Mouse (Mus musculus) stomach, embryonic 15.5 days (tissue): ENCODE measurements around the gene Ctse. TPM values are rescaled to one million over a fixed set of nuclear protein-coding genes. Genes with fewer than 3 reads are reported as not detected.

Experiments
- ATAC-seq: fragments of 200-750 bp; cut with Nextera tagmentation; 2 replicates; pipeline ENCODE4 v1.8.0; 2017; ENCODE audit warnings: low read depth, moderate number of reproducible peaks, moderate TSS enrichment; ENCODE audit not compliant: insufficient read depth, low FRiP score
- H3K27ac ChIP-seq: fragments of 300-500 bp; sonication (generic); 2 replicates; pipeline ENCODE4 v1.5.1; 2015; ENCODE audit warnings: mild to moderate bottlenecking, inconsistent platforms
- H3K27me3 ChIP-seq: fragments of 300-500 bp; sonication (generic); replicated peaks from 2 replicates; pipeline ENCODE4 v1.6.1; 2015; ENCODE audit warnings: inconsistent platforms
- H3K36me3 ChIP-seq: fragments of 300-500 bp; sonication (generic); 2 replicates; pipeline ENCODE4 v1.6.1; 2015; ENCODE audit warnings: inconsistent platforms
- H3K4me1 ChIP-seq: fragments of 300-500 bp; sonication (generic); 2 replicates; pipeline ENCODE4 v1.6.1; 2015; ENCODE audit warnings: inconsistent platforms
- H3K4me2 ChIP-seq: fragments of 300-500 bp; sonication (generic); 2 replicates; pipeline ENCODE4 v1.6.1; 2015; ENCODE audit warnings: mild to moderate bottlenecking, inconsistent platforms
- H3K4me3 ChIP-seq: fragments of 300-500 bp; sonication (generic); replicated peaks from 2 replicates; pipeline ENCODE4 v1.5.1; 2015; ENCODE audit warnings: inconsistent platforms
- H3K9ac ChIP-seq: fragments of 300-500 bp; sonication (generic); 2 replicates; pipeline ENCODE4 v1.6.1; 2015; ENCODE audit warnings: inconsistent platforms
- H3K9me3 ChIP-seq: fragments of 300-500 bp; sonication (generic); 2 replicates; pipeline ENCODE4 v1.6.1; 2016; ENCODE audit warnings: inconsistent platforms
- WGBS: fragments of 180-500 bp; shearing (Covaris S2); methylation state at CpG from one replicate; pipeline ENCODE4 v1.1.7; 2015; 5-methylcytosine and 5-hydroxymethylcytosine counted together
- polyA plus RNA-seq: library from polyadenylated mRNA; unstranded; fragments of >200 nt; fragmentation: Nextera tagmentation; extraction: Ambion mirVana; gene quantifications from 2 replicates; pipeline ENCODE4 v1.2.1, GENCODE M21; 2015

Gene Ctse
- polyA plus RNA-seq, 1 experiment from 2014 or later = 66.8 TPM

DNA sequence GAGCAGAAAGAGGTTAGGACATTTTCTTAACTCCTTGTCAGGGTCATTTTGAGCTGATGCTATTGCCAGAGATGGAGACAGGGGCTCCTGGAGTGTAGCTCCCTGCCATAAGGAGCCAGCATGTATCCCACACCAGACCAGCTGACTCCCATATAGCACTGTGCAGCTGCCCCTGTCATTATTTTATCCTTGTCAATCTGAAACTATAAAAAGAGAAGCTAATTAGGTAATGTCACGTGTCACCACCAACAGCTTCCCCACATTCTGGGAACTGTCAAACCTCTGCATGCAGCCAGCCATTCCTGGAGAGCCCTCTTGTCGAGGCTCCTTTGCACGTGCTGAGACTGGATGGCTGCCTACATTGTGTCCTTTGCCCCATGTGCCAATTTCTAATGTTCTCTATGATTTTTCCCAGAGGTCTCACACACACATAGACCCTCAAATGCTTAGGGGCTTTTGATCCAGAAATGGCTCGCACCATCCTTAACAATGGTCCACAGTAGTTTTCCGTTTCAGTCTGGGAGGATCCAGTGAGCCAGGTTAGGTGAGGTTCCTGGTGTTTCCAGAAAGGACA, 21.5 kb downstream of the Ctse start:
- no peaks in the 10 kb centered on the region for H3K9me3 ChIP-seq
- no peak overlapping the region for H3K4me3 ChIP-seq
- H3K27me3 ChIP-seq = no peaks in the 10 kb centered on the region
- WGBS = 69% methylated on average over 5 of the region's 5 CpGs
- no peak for ATAC-seq
- H3K9ac ChIP-seq = no peak overlapping the region
- H3K27ac ChIP-seq = no peak overlapping the region
- H3K4me2 ChIP-seq = no peak overlapping the region
- no peaks in the 10 kb centered on the region for H3K36me3 ChIP-seq
- H3K4me1 ChIP-seq = no peaks in the 10 kb centered on the region

DNA sequence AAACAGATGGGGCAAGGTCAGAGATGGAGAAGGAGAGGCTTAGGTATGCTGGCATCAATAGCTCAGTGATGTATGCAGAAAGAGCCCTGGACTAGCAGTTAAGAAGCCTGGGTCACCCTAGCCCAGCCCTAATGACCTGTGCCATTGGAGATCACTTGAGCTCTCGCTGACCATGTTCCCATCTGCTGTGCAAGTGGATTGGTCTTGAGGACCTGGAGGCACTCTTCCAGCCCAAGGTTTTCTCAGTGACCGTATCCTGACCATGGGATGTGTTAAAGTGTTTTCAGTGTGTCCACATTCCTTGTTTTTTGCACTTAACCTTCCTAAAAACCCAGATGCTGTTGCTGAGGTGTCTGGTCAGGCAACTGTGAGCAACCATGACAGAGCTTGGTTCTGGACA, 22.2 kb downstream of the Ctse start:
- H3K9me3 ChIP-seq = no peaks in the 10 kb centered on the region
- H3K36me3 ChIP-seq = no peaks in the 10 kb centered on the region
- H3K4me1 ChIP-seq = no peaks in the 10 kb centered on the region
- no peaks in the 10 kb centered on the region for H3K27me3 ChIP-seq
- 80% methylated on average over 2 of the region's 2 CpGs for WGBS
- H3K9ac ChIP-seq = no peak overlapping the region
- no peak overlapping the region for H3K27ac ChIP-seq
- no peak overlapping the region for H3K4me2 ChIP-seq
- no peak overlapping the region for H3K4me3 ChIP-seq
- ATAC-seq = no peak

DNA sequence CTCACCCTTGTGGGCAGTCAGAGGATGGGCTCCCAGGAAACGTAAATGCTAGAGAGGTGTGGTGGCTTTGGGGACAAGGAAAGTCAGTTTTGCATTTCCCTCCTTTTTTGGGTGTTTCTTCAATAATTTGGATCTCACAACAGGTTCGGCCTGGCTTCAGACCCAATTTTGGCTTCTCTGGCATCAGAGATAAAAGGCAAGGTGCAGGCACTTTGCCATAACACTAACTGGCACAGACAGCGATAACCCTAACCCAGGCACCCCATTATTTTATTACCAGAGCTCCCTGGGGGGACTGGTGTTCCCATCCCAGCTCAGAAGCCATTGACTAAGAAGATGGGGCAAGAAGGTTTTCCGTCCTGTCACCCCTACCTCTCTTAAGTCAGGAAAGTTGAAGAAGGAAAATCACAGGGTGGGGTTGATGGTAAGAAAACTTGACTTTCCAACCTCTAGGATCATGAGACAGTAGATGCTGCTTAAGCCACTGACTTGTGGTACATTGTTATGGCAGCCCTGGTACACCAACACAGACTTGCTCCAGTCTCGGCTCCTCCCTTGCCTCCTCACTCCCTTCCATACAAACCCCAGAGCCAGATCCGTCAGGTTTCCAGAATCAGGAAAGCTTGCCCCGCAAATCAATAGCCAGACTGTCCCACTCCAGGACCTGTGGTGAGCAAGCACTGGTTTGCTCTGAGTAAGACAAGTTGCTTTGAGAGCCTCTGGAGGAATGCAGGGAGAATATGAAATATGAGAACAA, 22.8 kb downstream of the Ctse start:
- H3K36me3 ChIP-seq = no peaks in the 10 kb centered on the region
- no peak overlapping the region for H3K4me3 ChIP-seq
- no peak overlapping the region; the same call in 1 of the 2 replicates for H3K27ac ChIP-seq
- H3K9ac ChIP-seq = no peak overlapping the region
- no peaks in the 10 kb centered on the region for H3K4me1 ChIP-seq
- ATAC-seq = no peak
- WGBS = 71% methylated on average over 7 of the region's 7 CpGs
- H3K27me3 ChIP-seq = no peaks in the 10 kb centered on the region
- no peaks in the 10 kb centered on the region for H3K9me3 ChIP-seq
- H3K4me2 ChIP-seq = no peak overlapping the region

DNA sequence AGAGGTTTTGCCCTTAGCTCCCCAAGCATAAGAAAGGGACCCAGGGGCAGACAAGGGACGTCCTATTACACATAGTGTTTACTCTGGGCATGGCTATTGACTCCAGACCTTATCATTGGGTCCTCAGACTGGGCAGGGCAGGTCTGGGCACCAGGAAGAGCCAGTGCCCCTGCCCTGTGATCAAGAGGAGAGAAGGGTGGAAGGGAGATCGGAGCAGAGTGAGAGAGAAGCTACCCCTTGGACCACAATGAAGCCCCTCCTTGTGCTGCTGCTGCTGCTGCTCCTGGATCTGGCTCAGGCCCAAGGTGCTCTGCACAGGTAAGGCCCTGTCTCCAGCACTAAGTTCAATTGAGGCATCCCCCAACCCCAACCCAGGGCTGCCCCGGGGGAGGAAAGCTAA, 23.6 kb downstream of the Ctse start:
- H3K27me3 ChIP-seq = no peaks in the 10 kb centered on the region
- 0 out of 2 replicates have a peak overlapping the region, but pooled peaks have one; percentile 5 for H3K4me2 ChIP-seq
- no peak overlapping the region for H3K9ac ChIP-seq
- 48% methylated on average over 3 of the region's 3 CpGs for WGBS
- H3K9me3 ChIP-seq = no peaks in the 10 kb centered on the region
- no peaks in the 10 kb centered on the region for H3K36me3 ChIP-seq
- peak overlapping the region; percentile 10 for H3K4me3 ChIP-seq
- no peak overlapping the region for H3K27ac ChIP-seq
- peak; percentile 85 for ATAC-seq
- no peaks in the 10 kb centered on the region for H3K4me1 ChIP-seq

DNA sequence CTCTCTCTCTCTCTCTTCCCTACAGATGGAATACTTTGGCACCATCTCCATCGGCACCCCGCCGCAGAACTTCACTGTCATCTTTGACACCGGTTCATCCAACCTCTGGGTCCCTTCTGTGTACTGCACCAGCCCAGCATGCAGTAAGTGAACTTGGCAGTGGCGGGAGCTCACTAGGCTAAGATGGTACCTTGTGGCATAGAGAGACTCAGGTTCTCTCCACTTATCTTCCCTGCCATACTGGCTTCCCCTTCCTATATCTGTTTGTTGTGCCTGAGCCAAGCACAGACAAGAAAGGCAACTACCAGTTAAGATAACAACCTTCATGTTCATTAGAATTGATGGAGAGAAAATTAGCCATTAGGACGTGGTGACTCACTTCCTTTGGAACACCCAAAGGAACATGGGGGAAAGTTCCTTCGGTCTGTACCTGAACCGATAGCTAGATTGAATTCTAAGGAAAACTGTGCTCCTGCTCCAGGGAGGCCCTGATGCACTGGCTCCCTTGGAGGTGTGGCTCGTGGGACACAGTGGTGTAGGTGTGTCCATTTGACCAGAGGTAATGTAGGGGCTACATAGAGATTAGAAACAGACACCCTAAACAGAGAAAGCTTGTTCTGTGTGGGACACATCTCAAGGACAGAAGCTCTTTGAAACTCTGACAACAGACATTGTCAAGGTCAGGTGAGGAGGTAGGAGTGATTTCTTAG, 25.3 kb downstream of the Ctse start:
- H3K9ac ChIP-seq = no peak overlapping the region

DNA sequence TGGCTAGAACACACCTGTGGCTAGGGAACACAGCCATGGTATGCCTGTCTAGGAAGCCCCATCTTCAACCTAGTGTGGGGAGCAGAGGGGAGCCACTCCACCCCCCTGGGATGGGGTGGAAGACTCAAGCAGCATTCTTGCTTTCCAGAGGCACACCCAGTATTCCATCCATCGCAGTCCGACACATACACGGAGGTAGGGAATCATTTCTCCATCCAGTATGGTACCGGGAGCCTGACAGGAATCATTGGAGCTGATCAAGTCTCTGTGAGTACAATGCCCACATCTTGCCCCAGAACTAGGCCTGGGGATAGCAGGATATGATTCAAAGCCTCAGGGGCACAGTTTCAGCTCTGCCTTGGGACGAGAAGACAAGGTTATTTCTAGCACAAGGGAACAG, 26.0 kb downstream of the Ctse start:
- Histone ChIP-seq H3K4me3 (no peak overlapping the region), H3K27ac (no peak overlapping the region), H3K9ac (no peak overlapping the region), H3K4me2 (no peak overlapping the region), H3K36me3 (no peaks in the 10 kb centered on the region), H3K27me3 (no peaks in the 10 kb centered on the region), H3K4me1 (no peaks in the 10 kb centered on the region), H3K9me3 (no peaks in the 10 kb centered on the region)
- 86% methylated on average over 5 of the region's 5 CpGs for WGBS
- no peak for ATAC-seq

More for the DNA sequence above, 25.3 kb downstream of the Ctse start:
- 80% methylated on average over 9 of the region's 9 CpGs for WGBS
- H3K27me3 ChIP-seq = no peaks in the 10 kb centered on the region
- H3K4me2 ChIP-seq = no peak overlapping the region
- no peaks in the 10 kb centered on the region for H3K9me3 ChIP-seq
- H3K36me3 ChIP-seq = no peaks in the 10 kb centered on the region
- no peaks in the 10 kb centered on the region for H3K4me1 ChIP-seq
- no peak overlapping the region for H3K27ac ChIP-seq
- ATAC-seq = no peak
- no peak overlapping the region for H3K4me3 ChIP-seq

DNA sequence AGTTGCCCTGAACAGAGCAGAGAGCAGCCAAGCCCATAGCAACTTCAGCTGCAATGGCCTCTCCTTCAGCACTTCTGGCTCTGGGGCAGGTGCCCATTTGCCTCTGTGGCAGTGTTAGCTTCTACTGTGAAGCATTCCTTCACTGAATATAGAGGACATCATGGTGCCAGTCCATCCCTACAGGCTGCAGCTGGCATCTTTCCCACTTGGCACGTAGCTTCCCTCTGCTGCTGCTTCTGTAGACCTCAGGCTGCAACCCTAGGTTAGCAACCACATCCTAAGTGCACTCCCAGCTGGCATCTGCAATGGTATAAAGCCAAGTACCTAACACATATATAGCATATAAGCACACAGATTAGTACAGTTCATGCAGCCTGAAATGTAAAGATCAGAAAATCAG, 27.8 kb downstream of the Ctse start:
- Histone ChIP-seq H3K27ac (no peak overlapping the region), H3K4me1 (no peaks in the 10 kb centered on the region), H3K4me3 (no peak overlapping the region), H3K9ac (no peak overlapping the region), H3K4me2 (no peak overlapping the region), H3K9me3 (no peaks in the 10 kb centered on the region), H3K27me3 (no peaks in the 10 kb centered on the region), H3K36me3 (no peaks in the 10 kb centered on the region)
- WGBS = 73% methylated on average over 1 of the region's 1 CpGs
- no peak for ATAC-seq

DNA sequence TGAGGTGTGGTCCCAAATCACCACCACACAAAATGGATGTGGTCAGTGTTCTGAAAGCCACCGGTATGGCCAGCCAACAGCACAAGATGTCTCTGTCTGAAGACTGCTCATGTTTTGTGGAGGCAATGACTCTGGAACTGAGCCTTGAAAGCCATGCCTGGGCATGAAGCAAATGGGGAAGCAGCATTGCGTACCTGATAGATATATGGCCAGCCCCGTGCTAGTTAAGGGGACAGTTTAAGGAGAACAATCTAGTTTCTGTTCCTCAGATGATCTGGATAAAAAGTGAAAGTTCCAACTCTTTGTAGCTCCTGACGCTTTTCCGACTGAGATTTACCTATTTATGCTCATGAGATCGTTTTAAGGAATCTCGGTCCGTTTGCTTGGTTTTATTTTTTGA, 33.0 kb downstream of the Ctse start:
- Histone ChIP-seq H3K4me3 (no peak overlapping the region), H3K4me2 (no peak overlapping the region), H3K4me1 (no peaks in the 10 kb centered on the region), H3K36me3 (no peaks in the 10 kb centered on the region), H3K9me3 (no peaks in the 10 kb centered on the region), H3K9ac (no peak overlapping the region), H3K27ac (no peak overlapping the region), H3K27me3 (no peaks in the 10 kb centered on the region)
- 90% methylated on average over 8 of the region's 8 CpGs for WGBS
- ATAC-seq = no peak

DNA sequence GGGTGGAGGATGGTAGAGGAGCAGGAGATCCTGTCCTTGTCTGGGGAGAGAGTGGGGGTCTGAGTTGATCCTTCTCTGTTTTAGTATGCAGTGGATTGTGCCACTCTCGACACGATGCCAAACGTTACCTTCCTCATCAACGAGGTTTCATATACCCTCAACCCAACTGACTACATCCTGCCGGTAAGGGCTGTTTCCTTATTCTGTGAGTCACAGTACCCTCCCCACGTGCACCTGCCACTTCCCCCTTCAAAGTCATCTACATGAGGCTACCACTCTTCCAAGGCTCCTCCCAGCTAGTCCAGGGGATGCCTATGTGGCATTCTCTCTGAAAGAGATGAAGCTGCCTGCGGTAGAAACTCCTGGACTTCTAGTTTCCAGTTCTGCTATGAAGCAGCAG, 34.3 kb downstream of the Ctse start:
- H3K9ac ChIP-seq = no peak overlapping the region
- no peaks in the 10 kb centered on the region for H3K27me3 ChIP-seq
- no peaks in the 10 kb centered on the region for H3K4me1 ChIP-seq
- H3K4me2 ChIP-seq = no peak overlapping the region
- no peaks in the 10 kb centered on the region for H3K9me3 ChIP-seq
- ATAC-seq = no peak
- H3K4me3 ChIP-seq = no peak overlapping the region
- 64% methylated on average over 7 of the region's 7 CpGs for WGBS
- no peaks in the 10 kb centered on the region for H3K36me3 ChIP-seq
- H3K27ac ChIP-seq = no peak overlapping the region

DNA sequence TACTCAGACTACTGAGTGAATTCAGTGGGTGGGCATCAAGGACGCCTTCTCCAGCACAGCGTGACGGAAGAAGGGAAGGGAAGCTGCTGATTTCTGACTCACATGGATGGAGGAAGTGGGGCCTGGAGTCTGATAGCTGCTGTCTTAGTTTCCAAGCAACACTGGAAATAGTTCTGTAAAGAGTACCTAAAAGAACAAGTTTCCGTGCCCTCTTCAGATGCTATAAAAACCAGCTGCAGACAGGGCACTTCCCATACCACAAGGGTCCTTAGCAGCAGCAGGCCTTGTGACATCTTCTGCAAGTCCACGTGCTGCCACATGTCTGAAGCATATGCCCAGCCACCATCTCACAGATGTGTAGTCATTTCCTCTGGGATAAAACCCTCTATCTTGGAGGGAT, 41.5 kb downstream of the Ctse start:
- H3K36me3 ChIP-seq = no peaks in the 10 kb centered on the region
- no peak overlapping the region for H3K27ac ChIP-seq
- no peaks in the 10 kb centered on the region for H3K4me1 ChIP-seq
- WGBS = 74% methylated on average over 5 of the region's 5 CpGs
- H3K9me3 ChIP-seq = no peaks in the 10 kb centered on the region
- no peaks in the 10 kb centered on the region for H3K27me3 ChIP-seq
- no peak overlapping the region for H3K9ac ChIP-seq
- H3K4me2 ChIP-seq = no peak overlapping the region
- ATAC-seq = no peak
- H3K4me3 ChIP-seq = no peak overlapping the region

DNA sequence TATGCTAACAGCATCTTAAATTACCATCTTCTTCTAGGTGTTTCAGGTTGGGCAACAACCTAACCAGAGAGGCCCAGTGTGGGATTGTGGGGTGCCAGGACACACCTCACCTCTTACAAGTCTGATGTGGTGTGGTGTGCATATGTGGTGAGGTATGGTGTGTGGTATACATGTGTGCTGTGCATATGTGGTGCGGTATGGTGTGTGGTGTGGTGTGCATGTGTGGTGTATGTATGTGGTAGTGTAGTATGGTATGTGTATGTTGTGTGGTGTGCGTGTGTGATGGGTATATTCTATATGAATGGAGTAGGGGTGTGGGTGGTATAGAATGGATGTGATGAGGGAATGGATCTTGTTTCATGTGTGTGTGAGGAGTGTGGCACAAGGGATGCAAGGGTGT, 49.6 kb downstream of the Ctse start:
- H3K36me3 ChIP-seq = no peaks in the 10 kb centered on the region
- 91% methylated on average over 2 of the region's 2 CpGs for WGBS
- no peak for ATAC-seq

DNA sequence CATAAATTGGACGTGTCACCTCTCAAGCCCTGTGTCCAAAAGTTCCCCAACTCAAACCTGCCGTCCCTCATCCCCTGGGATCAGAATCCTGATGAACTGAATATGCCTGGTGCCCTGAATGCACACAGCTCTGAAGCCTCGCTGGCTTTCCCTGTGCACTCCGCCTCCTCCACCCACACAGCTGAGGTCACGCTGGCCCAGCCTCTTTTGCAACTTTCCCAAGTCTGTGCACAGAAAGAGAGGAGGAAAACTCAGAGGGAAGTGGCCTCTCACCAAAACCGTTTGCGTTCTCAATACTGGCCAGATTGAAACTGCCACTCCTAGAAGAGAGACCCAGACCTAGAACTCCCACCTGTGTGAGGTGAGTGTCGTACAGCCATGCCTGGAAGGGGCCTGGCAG, 50.4 kb downstream of the Ctse start, which contains the start of gene Rab7b:
Gene Rab7b, plus strand, starts transcription at position 221 of the 400 bp plus-strand sequence.
- no peak within 1 kb of the TSS for H3K9ac ChIP-seq
- H3K4me2 ChIP-seq = peak within 1 kb of the TSS; percentile 36
- H3K9me3 ChIP-seq = no peaks in the 10 kb centered on the region
- no peak within 1 kb of the TSS; the same call in 1 of the 2 replicates for H3K4me3 ChIP-seq
- H3K27me3 ChIP-seq = no peaks in the 10 kb centered on the region
- peak; percentile 65; the same call in 1 of the 2 replicates for ATAC-seq
- peak within 1 kb of the TSS; percentile 14; the same call in 1 of the 2 replicates for H3K27ac ChIP-seq
- no peaks in the 10 kb centered on the region for H3K36me3 ChIP-seq
- no peaks in the 10 kb centered on the region for H3K4me1 ChIP-seq
- 49% methylated on average over 8 of the region's 8 CpGs for WGBS

More for the DNA sequence above, 49.6 kb downstream of the Ctse start:
- Histone ChIP-seq H3K4me3 (no peak overlapping the region), H3K27ac (no peak overlapping the region), H3K9ac (no peak overlapping the region), H3K9me3 (no peaks in the 10 kb centered on the region), H3K4me2 (no peak overlapping the region), H3K27me3 (no peaks in the 10 kb centered on the region), H3K4me1 (no peaks in the 10 kb centered on the region)
